Mouse (Mus musculus): ENCODE results near the gene Heatr1. TPM values are rescaled to one million over a fixed set of nuclear protein-coding genes. Genes with fewer than 3 reads are reported as not detected.

Heatr1 gene
- polyA plus RNA-seq, 1 experiment from 2014 or later, result 27.8 TPM

DNA sequence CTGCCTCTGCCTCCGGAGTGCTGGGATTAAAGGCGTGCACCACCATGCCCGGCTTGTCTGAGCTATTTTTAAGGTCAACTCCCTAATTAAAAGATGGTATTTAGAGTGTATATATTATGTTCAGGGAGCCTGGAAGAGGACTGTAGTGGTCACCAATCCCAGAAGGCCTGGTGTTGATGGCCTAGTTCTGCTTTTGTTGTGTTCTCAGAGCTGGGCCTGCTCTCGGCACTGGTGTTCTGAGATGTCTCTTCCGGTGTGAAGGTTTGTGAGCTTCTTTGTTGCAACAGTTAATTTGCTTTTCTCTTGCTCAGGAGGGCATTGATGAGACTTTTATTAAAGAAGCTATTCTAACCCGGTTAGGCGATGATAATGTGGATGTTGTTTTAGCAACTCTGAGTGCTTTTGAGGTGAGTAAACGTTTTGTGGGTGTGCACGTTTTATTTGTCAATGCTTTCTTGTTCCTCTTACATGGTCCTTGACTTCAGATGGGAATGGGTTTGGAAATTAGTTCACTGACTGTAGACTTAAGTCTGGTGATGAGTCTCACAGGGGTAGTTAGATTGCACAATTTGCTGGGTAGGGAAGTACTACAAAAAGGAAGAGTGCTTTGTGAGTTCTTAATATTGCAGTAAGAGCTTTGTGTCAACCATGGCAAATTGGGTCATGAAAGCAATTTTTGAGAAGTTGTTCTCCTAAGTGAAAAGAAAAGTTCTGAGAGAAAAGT, 13.7 kb downstream of the Heatr1 start:
- no peak overlapping the region for H3K4me3 ChIP-seq
- no peak for DNase-seq (ENCODE audit: low spot score)
- peaks cover 91% of the 10 kb centered on the region for H3K36me3 ChIP-seq
- H3K9me3 ChIP-seq, result no peaks in the 10 kb centered on the region
- 92% methylated on average over 9 of the region's 9 CpGs for WGBS
- no peaks in the 10 kb centered on the region for H3K4me1 ChIP-seq (replicated peaks)
- no peak overlapping the region for H3K27ac ChIP-seq
- H3K27me3 ChIP-seq (ENCODE audit: insufficient read depth, poor library complexity, severe bottlenecking), result no peaks in the 10 kb centered on the region

DNA sequence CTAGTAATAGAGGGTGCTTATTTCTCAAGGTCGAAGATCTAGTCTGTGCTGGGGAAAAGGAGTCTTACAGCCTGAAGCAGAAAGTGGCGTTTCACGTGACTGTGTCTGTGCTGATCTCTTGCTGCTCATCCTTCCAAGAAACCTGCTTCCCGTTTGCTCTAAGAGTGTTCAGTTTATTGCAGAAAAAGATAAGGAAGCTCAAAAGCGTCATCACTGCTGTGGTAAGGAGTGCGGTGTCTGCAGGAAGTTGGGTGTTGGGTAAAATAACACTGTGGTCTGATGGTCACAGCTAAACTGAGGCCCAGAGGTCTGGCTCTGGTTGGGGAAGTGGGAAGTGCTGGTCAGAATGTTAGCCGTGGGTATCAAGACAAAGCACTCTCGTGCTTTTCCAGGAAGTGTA, 17.2 kb downstream of the Heatr1 start:
- no peaks in the 10 kb centered on the region for H3K27me3 ChIP-seq (ENCODE audit: insufficient read depth, poor library complexity, severe bottlenecking)
- no peaks in the 10 kb centered on the region for H3K9me3 ChIP-seq
- 92% methylated on average over 8 of the region's 8 CpGs for WGBS
- H3K36me3 ChIP-seq, result peaks cover 92% of the 10 kb centered on the region
- H3K27ac ChIP-seq, result no peak overlapping the region
- H3K4me1 ChIP-seq (replicated peaks), result no peaks in the 10 kb centered on the region
- no peak for DNase-seq (ENCODE audit: low spot score)
- no peak overlapping the region for H3K4me3 ChIP-seq

DNA sequence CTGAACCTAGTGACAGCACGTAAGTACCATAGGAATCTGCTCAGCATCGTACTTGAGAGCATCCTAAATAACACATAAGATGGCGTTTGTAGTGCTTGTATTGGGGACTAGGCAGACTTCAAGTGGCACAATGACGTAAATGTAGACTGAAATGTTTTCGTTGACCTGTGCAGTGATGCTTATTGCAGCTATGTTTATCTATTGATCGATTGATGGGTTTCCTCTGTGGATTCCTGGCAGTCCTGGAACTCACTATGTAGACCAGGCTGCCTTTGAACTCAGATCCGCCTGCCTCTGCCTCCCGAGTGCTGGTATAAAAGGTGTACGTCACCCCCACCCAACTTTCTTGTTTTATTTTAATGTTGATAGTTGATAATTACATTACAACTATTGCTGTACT, 25.8 kb downstream of the Heatr1 start:
- no peaks in the 10 kb centered on the region for H3K4me1 ChIP-seq (replicated peaks)
- no peaks in the 10 kb centered on the region for H3K9me3 ChIP-seq
- H3K27me3 ChIP-seq (ENCODE audit: insufficient read depth, poor library complexity, severe bottlenecking), result no peaks in the 10 kb centered on the region
- H3K4me3 ChIP-seq, result no peak overlapping the region
- DNase-seq (ENCODE audit: low spot score), result no peak
- H3K36me3 ChIP-seq, result peaks cover 99% of the 10 kb centered on the region
- H3K27ac ChIP-seq, result no peak overlapping the region
- WGBS, result 97% methylated on average over 9 of the region's 9 CpGs

DNA sequence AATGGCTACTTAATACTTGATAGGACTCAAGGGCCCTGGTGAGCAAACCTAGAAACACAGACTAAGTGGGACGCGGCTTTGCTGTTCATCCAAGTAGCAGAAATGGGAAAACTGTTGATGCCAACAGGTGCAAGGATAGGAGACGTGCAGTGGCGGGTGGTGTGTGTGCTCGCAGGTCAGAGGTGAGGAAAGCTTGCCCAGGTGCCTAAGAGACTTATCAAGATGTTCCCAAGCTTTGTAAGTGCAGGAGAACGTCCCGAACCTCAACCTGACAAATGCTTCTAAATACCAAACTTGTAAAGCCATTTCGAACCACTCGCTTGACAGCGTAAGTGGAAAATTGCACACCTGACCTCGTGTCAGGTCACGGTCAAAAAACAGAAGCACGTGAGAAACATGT, 33.7 kb downstream of the Heatr1 start:
- no peak for DNase-seq (ENCODE audit: low spot score)
- Histone ChIP-seq H3K36me3 (peaks cover 98% of the 10 kb centered on the region), H3K27me3 (ENCODE audit: insufficient read depth, poor library complexity, severe bottlenecking) (no peaks in the 10 kb centered on the region), H3K9me3 (no peaks in the 10 kb centered on the region), H3K4me3 (no peak overlapping the region), H3K27ac (no peak overlapping the region), H3K4me1 (replicated peaks) (no peaks in the 10 kb centered on the region)
- WGBS, result 95% methylated on average over 13 of the region's 13 CpGs

DNA sequence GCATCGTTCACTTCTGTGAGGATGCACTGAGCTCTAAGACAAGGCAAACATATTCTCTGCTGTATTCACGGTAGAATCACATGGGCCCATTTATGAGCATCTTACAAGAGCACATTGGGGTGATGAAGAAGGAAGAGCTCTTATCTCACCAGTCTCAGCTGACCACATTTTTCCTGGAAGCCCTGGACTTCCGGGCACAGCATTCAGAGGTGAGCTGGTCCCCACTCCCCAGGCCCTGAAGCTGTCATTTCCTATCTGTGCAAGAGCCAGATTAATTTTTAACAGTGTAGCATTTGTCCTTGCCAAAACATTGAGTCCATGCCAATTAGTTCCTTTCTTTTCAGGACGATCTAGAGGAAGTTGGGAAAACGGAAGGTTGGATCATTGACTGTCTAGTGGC, 39.0 kb downstream of the Heatr1 start:
- peaks cover 98% of the 10 kb centered on the region for H3K36me3 ChIP-seq
- H3K27me3 ChIP-seq (ENCODE audit: insufficient read depth, poor library complexity, severe bottlenecking), result no peaks in the 10 kb centered on the region
- H3K4me3 ChIP-seq, result no peak overlapping the region
- no peak for DNase-seq (ENCODE audit: low spot score)
- 87% methylated on average over 5 of the region's 5 CpGs for WGBS
- no peaks in the 10 kb centered on the region for H3K9me3 ChIP-seq
- H3K27ac ChIP-seq, result no peak overlapping the region
- no peaks in the 10 kb centered on the region for H3K4me1 ChIP-seq (replicated peaks)

DNA sequence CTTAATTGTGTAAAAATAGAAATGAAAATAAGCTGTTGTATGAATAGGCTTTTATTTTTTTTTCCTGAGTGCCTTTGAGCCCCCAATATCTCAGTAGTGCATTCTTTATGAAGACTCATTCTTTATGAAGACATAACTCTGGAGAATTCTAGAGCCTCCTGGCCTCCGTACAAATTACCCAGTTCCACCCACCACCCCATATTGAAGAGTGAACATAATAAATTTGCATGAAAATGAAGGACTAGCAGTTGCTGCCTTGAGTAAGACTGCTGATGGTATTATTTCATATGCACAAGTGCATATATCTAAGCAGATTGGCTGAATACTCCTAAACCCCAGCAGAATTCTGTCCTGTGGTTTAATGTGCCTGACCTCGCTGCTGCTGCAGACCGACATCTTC, 44.8 kb downstream of the Heatr1 start:
- Histone ChIP-seq H3K4me3 (no peak overlapping the region), H3K4me1 (replicated peaks) (no peaks in the 10 kb centered on the region), H3K27ac (no peak overlapping the region), H3K36me3 (peaks cover 71% of the 10 kb centered on the region), H3K27me3 (ENCODE audit: insufficient read depth, poor library complexity, severe bottlenecking) (no peaks in the 10 kb centered on the region), H3K9me3 (no peaks in the 10 kb centered on the region)
- no peak for DNase-seq (ENCODE audit: low spot score)
- 96% methylated on average over 3 of the region's 3 CpGs for WGBS

DNA sequence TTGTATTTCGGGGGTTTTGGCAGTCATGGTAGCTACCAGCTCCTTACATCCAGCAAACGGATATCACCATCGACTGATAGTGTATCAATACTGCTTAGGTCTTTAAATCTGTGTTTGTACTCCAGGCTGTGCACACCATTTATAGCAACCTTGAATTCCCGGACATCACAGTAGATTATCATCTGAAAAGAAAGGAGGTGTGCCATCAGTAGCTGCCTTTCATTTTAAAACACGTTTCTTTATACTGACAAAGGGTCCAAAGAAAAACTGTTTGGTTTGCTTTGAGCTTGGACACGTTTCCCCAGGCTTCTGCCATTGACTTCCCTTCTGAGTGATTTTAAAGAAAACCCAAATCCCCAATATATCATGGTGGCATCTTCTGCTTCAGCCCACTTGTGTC, 46.0 kb downstream of the Heatr1 start:
- DNase-seq (ENCODE audit: low spot score), result no peak
- peaks cover 59% of the 10 kb centered on the region for H3K36me3 ChIP-seq

DNA sequence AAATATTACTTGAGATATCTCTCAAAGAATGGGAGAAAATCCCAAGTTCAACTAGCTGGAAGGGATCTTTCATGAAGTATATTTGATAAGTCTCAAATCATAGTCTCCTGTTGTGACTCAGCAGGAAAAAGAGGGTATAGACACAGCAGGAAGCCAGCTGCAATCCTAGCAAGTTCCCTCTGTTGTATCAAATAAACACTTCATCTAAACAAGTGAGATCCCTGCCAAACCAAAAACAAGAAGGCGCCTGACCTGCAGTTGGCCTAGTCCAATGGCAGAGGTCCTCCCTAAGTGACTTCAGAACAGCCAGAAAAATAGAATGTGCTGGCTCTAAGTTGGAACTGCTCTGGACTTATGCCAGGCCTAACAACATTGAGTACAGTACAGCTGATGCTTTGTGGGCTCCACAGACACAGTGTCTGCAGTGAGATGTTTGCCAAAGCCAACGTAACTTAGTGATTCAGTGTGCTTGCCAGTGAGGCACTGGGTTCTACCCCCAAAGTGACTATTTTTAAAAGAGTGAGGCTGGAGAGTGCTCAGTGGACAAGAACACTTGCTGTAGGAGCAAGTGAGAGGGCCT, 47.3 kb downstream of the Heatr1 start:
- H3K36me3 ChIP-seq, result peaks cover 46% of the 10 kb centered on the region
- DNase-seq (ENCODE audit: low spot score), result no peak
- H3K27me3 ChIP-seq (ENCODE audit: insufficient read depth, poor library complexity, severe bottlenecking), result no peaks in the 10 kb centered on the region
- no peak overlapping the region for H3K27ac ChIP-seq
- no peaks in the 10 kb centered on the region for H3K9me3 ChIP-seq
- no peaks in the 10 kb centered on the region for H3K4me1 ChIP-seq (replicated peaks)
- WGBS, result 84% methylated on average over 2 of the region's 2 CpGs
- H3K4me3 ChIP-seq, result no peak overlapping the region

More for the DNA sequence above, 46.0 kb downstream of the Heatr1 start:
- no peaks in the 10 kb centered on the region for H3K27me3 ChIP-seq (ENCODE audit: insufficient read depth, poor library complexity, severe bottlenecking)
- no peak overlapping the region for H3K27ac ChIP-seq
- no peaks in the 10 kb centered on the region for H3K4me1 ChIP-seq (replicated peaks)
- WGBS, result 92% methylated on average over 6 of the region's 6 CpGs
- no peak overlapping the region for H3K4me3 ChIP-seq
- no peaks in the 10 kb centered on the region for H3K9me3 ChIP-seq

DNA sequence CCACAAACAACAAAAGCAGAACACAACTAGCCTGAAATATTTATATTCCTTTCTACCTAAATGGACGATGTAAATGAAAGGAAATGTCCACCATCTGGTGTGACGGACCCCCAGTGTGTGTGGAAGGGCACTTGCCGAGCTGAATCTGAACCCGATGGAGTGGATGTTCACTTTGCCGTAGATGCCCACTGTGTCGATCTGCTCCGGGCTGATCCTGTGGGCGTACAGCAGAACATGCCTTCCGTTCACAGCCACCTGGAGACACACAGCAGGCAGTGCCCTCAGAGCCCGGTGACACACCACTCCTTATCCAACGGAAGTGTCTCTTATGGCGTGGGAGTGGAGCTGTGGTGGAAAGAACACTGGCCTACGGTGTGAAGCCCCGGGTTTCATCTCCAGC, 58.3 kb downstream of the Heatr1 start:
- no peaks in the 10 kb centered on the region for H3K4me1 ChIP-seq (replicated peaks)
- no peaks in the 10 kb centered on the region for H3K9me3 ChIP-seq
- WGBS, result 93% methylated on average over 14 of the region's 14 CpGs
- DNase-seq (ENCODE audit: low spot score), result no peak
- no peak overlapping the region for H3K4me3 ChIP-seq
- no peaks in the 10 kb centered on the region for H3K36me3 ChIP-seq
- no peaks in the 10 kb centered on the region for H3K27me3 ChIP-seq (ENCODE audit: insufficient read depth, poor library complexity, severe bottlenecking)
- H3K27ac ChIP-seq, result no peak overlapping the region

DNA sequence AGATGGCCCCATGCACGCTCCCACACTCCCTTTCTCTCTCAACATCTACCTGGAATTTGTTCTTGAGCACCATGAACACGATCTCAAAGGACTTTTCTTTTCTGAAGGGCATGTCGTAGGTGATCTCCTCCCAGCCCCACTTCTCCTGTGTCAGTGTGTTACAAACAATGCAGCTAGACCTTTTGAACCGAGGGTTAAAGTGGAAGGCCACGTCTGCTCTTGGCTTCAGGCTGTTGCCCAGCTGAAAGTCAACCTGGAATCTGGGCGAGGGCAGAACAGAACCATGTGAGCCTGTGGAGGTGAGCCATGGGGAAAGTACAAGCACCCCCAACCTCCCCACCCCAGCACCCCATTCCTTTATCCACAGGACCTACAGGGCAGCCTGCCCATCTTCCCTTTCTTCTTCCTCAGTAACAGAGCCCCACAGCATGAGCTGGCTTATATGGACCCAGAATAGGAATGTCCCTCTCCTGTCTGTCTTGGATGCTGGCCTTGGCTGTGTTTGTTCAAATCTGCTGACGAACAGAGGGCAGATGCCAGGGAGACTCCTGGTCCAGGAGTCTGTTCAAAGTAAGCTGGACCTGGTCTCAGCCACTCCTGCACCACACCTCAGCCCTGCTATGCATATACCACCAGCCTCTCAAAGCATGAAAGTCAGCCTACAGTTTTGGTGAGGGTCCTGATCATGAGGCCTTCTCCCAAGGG, 60.0 kb downstream of the Heatr1 start:
- Histone ChIP-seq H3K27me3 (ENCODE audit: insufficient read depth, poor library complexity, severe bottlenecking) (no peaks in the 10 kb centered on the region), H3K4me1 (replicated peaks) (no peaks in the 10 kb centered on the region; the same call in 1 of the 2 replicates), H3K27ac (no peak overlapping the region), H3K4me3 (no peak overlapping the region), H3K9me3 (no peaks in the 10 kb centered on the region), H3K36me3 (no peaks in the 10 kb centered on the region)
- 80% methylated on average over 7 of the region's 7 CpGs for WGBS
- DNase-seq (ENCODE audit: low spot score), result no peak

DNA sequence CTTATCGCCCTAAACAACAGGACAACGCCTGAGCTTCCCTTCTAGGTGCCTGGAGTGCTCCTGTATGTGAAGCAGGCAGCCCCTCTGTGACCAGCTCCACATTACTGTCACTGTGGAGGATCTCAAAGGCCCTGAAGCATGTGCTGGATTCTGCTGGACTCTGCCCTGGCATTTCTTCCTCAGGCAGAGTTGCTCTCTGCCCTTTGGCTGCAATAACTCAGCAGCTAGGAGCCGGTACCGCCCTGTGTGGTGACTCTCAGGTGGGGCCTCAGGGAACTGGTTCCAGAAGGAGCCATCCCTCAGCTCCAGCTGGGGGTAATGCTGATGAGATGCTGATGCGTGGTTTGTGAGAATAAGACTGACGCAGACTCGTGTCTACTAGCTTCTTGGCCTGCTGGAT, 61.9 kb downstream of the Heatr1 start:
- H3K27ac ChIP-seq, result no peak overlapping the region
- no peaks in the 10 kb centered on the region for H3K36me3 ChIP-seq
- no peak for DNase-seq (ENCODE audit: low spot score)
- 80% methylated on average over 7 of the region's 7 CpGs for WGBS
- no peaks in the 10 kb centered on the region for H3K9me3 ChIP-seq
- H3K4me3 ChIP-seq, result no peak overlapping the region
- H3K4me1 ChIP-seq (replicated peaks), result peaks cover 3% of the 10 kb centered on the region
- no peaks in the 10 kb centered on the region for H3K27me3 ChIP-seq (ENCODE audit: insufficient read depth, poor library complexity, severe bottlenecking)

DNA sequence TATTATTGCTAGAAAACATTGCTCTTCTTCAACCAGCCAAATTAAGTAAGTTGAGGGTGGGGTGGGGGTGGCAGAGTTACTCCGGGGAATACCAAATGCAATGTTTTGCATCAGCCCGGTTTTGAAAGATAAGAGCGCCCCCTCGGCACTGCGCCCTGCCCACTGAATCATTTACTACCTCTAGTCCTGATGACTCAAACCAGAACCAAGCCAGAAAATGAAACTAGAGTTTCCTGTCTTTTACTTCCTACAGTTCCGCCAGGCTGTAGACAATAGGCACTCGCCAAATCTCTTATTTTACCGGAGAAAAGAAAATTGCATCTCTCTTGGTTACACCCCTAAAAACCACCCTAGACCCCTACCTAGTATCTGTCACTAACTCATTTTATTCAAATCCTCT, 65.6 kb downstream of the Heatr1 start:
- peak; percentile 13 for DNase-seq (ENCODE audit: low spot score)
- WGBS, result 15% methylated on average over 8 of the region's 8 CpGs
- Histone ChIP-seq H3K27me3 (ENCODE audit: insufficient read depth, poor library complexity, severe bottlenecking) (no peaks in the 10 kb centered on the region), H3K36me3 (no peaks in the 10 kb centered on the region), H3K4me1 (replicated peaks) (peaks cover 7% of the 10 kb centered on the region), H3K27ac (peak overlapping the region; percentile 81; the same call in 1 of the 2 replicates), H3K9me3 (no peaks in the 10 kb centered on the region), H3K4me3 (peak overlapping the region; percentile 66)
